Mouse (Mus musculus) frontal cortex, postnatal 10 days (tissue): ENCODE data around the gene Gm20388.
"Not testable (repeated sequence)": the region's sequence is repeated elsewhere in the genome, so short reads cannot be mapped to it uniquely, and the experiment has no call there.

Experiments used
- DNase-seq, 2 experiments: peaks; one replicate each; pipeline ENCODE4 v3.0.0; 2022; ENCODE audit warnings: low spot score in 2 of 2, mixed read lengths in 1 of 2

Gm20388 gene

GRCm38 (mm10) chr8:121584730-121585129, 1674.1 kb downstream of the Gm20388 start:
- DNase-seq = no peak

GRCm38 (mm10) chr8:121585159-121585825, 1674.7 kb downstream of the Gm20388 start:
- DNase-seq = peak; percentile 99

DNA sequence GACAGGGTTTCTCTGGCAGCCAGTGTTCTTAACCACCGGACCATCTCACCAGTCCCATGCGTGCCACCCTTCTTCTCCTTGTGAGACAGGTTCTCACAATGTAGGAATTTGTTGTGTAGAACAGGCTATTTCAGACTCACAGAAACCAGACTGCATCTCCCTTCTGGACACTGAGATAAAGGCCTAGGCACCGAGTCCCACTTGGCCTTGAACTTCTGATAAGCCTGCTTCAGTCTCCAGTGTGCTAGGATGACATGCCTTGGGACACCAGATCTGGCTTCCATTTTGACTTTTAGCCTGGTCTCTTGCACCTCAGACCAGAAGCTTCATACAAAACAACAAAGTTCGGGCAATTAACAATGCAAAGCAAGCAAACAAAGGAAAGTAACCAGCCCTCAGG, 1678.1 kb downstream of the Gm20388 start:
- no peak for DNase-seq

GRCm38 (mm10) chr8:121589205-121589726, 1678.6 kb downstream of the Gm20388 start:
- DNase-seq = no peak

- DNase-seq = peak; percentile 94 to 96
Observed at GRCm38 (mm10) chr8:121590203-121591177, 1679.8 kb downstream of the Gm20388 start, which contains the start of gene Map1lc3b. TSS of gene Map1lc3b (plus strand) at chr8:121590361.

- no peak for DNase-seq
Observed at GRCm38 (mm10) chr8:121591178-121592066, 1680.8 kb downstream of the Gm20388 start.

DNA sequence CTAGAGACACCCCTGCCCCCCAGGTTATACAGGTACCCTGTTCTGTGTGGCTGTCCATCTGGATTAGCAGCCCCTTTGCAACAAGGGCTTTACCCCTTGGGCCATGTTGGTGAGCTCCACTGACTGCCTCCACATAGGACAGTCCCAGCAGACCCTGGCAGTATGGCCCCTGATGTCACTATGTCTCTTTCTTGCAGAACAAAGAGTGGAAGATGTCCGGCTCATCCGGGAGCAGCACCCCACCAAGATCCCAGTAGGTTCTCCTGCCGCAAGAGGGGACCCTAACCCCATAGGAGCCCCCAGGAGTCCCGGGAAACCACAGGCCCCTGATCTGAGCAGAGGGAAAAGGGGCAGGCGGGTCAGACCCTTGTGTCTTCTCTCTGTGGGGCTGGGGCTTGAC, 1682.7 kb downstream of the Gm20388 start:
- no peak for DNase-seq

DNA sequence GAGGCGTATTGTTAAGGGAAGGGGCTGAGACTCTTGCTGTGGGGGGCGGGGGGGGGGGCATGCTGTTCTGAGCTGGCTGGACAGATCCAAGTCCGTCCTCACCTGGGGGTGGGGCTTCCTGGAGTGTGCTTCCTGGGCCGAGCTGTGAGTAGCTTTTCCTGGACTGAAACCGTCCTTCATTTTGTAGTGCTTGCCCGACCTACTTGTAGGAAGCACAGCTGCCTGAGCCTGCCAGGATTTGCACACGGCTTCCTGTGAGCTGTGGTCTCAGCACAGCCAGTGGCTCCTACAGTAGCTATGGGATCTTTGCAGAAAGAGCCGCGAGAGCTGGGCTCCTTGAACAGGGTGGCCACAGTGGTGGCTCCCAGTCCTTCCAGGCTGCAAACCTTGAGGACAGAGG, 1683.3 kb downstream of the Gm20388 start:
- no peak for DNase-seq

- DNase-seq = not testable (repeated sequence)
Observed at GRCm38 (mm10) chr8:121597492-121597891, 1686.9 kb downstream of the Gm20388 start.

DNA sequence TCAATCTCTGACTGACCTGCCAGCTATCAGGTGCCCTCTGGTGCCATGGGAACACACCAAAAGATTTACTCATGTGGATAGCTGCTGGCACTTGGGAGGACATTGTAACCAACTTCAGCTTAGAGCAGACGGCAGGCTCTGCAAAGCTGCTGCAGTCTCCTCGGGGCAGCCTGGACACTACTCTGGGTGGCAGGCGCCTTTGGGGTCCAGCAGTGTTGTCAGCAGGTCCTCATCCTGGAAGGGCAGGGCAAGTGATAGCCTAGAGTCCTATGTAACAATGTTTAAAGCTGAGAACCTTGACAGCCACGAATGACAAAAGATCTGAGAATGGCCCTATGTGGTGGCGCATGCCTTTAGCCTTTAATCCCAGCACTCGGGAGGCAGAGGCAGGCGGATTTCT, 1687.5 kb downstream of the Gm20388 start:
- DNase-seq = no peak

DNA sequence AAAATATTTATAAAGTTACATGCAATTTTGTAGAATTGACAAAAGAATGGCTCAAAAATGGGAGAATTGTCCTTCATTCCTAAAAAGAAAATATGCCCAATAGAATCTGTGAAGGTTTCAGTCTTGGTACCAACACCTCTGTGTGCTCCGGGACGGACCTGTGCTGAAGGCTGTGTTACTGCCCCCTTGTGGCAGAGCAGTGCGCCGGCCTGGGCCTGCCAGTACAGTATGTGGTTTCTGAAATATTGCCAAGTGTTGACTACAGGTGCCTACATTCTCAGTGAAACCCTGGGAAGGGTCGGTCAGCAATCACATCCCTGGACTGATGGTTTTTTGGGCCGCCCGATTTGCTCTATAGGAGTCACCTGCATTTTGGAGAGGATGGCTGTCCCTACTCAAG, 1688.3 kb downstream of the Gm20388 start:
- DNase-seq = peak in 1 of 2 experiments; percentile 69

DNA sequence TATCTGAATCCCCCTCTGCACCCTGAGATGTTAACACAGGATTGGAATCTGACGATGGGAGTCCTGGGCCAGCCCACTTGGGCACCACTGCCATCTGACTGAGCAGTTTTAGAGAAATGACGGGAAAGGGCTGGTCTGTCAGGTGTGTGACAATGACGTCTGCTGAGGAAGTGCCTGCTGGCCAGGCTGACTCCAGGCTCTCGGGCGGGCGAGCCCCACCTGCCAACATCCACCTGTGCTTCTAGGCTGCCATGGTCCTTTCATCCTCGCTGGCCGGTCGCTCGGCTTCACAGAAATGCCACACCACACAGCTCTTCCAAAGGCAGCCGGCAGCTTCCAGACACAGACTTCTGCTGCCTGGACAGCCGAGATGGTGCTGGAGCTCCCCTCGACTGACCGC, 1689.2 kb downstream of the Gm20388 start:
- no peak for DNase-seq

- DNase-seq = no peak
Observed at GRCm38 (mm10) chr8:121602411-121602810, 1691.8 kb downstream of the Gm20388 start.

GRCm38 (mm10) chr8:121602860-121603259, 1692.2 kb downstream of the Gm20388 start:
- DNase-seq = peak in 1 of 2 experiments; percentile 71

DNA sequence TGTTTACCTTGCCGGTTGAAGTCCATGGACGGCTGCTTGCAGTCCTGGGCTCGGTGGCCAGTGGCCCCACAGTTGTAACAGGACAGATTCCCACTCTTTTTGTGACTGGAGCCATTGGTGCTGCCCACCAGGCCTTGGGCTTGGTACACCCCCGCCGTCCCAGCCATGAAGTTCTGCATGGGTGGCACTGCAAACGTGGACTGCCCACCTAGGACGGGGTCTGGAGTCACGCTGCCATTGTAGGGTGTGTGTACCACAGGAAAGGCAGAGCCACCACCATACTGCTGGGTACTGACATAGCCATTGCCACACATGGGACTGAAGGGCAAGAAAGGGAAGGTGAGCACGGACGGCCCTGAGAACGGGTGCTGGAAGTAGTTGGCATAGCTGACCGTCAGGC, 1693.2 kb downstream of the Gm20388 start:
- no peak for DNase-seq

GRCm38 (mm10) chr8:121607661-121608060, 1697.0 kb downstream of the Gm20388 start:
- DNase-seq = no peak

DNA sequence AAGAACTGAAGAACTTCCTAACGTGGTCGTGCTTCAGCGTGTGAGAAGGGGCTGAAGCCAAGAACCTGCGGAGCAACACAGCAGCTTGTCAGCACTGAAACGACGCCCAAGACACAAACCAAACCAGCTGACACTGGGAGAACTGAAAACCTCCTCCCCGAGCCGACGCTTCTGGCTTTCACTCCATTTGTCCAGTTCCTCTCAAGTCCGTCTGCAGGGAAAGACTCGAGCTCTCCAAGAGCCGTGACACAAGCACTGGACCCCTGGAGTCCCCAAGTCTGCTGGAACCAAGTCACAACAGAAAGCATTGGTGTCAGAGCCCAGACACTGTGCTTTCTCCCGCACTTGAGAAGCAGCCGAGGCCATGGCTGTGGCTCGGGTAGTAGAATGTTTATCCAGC, 1698.6 kb downstream of the Gm20388 start:
- no peak for DNase-seq

DNA sequence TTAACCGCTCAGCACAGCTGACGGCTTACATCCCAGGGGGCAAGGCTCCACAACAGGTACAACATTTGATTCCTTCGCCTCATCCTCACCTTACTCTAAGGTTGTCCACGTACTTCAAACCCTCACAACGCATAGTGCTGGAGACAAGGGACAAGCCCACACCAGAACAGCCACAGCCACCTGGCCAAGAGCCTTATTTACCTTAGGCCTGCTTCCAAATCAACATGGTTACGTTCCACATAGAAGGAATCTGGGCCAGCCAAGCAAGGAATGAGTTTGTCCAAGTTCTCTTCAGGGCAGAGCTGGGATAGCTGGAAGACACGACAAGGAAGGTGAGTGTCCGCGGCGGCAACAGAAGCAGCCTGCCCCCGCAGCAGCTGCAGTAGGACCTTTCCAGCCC, 1699.3 kb downstream of the Gm20388 start:
- no peak for DNase-seq

- DNase-seq = no peak
Observed at GRCm38 (mm10) chr8:121613419-121613818, 1702.8 kb downstream of the Gm20388 start.

GRCm38 (mm10) chr8:121619401-121619995, 1708.9 kb downstream of the Gm20388 start:
- DNase-seq = no peak
